Mouse (Mus musculus): ENCODE measurements around the gene Fbn1. TPM values are rescaled to one million over a fixed set of nuclear protein-coding genes. Genes with fewer than 3 reads are reported as not detected.

Gene Fbn1
- total RNA-seq, 1 experiment from 2014 or later, result 28.8 TPM

DNA sequence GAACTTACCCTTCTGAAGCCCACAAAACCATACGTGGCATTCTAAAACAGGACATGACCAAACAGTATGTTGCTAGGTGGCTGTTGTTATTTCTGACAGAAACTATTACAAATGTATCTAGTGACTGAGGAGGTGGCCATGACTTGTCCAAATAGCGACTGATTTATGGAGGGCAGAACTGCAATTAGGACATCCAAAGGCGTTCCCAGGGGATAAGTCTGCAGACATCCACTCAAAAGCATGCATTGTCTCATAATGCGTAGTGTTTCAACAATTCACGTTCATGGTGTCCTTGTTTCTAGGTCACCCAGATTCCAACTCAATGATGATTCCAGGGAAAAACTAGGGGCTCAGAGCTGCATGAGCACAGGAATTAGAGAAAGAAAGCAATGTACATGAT is 53.0 kb downstream of the Fbn1 start:
- peak; percentile 23 for DNase-seq

DNA sequence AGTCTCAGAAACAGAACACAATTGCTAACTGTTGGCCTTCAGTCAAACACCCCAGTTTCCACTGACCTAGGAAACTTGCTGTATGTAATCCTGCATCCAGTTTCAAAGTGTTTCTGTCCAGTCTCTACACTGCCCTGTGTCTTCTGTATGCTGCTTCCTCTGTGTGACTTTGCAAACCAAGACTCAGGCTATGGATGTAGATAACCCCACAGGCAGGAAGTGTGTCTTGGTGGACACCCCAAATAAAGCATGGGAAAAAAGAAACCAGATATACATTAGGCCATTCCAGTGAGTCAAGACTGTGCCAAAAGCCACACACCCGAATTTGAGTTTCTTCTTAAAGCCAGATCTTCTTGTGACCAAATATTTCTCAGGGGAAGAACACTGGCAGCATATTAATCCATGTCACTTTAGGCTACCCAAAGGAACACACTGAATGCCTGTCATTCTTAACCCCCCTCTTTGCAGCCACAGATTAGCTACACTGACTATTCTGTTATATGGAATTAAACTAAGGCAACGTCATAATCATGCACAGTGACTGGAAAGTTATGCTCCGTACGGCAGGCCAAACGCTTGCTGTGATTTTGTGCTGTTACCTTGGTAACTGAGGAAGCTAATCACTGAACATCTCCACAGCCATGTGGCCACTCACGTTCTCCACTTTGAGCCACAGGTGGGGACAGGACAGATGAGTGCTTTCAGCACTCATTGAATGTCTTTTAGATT is 55.3 kb downstream of the Fbn1 start:
- no peak for DNase-seq

DNA sequence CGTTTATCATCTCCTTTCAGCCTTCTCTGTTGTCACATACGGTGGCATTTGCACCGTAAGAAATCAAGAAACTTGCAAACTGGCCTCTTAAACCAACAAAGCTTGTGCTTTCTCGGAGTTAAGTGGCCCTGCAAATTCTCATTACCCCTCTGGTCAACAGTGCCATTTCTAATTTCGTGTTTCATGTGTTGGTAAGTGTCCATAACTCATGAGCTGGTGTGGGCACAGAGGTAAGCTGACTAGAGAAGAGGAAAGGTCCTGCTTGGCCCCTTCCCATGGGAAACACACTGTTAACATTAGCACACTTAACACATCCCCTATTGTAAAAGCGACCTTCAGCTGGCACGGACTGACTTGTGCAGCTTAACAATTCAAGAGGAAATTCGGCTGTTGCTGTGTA is 58.4 kb downstream of the Fbn1 start:
- DNase-seq, result no peak

DNA sequence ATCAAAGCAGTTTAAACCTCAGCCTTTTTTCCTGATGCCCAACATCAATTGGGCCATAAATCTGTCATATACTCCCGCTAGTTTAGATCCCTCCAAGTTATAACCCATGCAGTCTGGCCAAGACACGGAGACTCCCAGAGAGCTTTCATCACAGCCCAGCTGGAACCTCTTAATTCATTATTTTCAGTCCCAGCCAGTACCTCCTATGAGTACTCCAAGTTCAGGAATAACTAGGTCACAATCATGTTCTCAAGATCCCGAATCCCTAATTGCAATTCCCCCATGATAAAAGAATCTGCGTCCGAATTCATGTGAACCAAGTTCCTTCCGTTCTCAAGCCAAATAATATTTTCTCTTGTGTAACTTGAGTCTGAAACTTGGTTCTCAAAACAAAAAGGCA is 58.9 kb downstream of the Fbn1 start:
- no peak for DNase-seq

DNA sequence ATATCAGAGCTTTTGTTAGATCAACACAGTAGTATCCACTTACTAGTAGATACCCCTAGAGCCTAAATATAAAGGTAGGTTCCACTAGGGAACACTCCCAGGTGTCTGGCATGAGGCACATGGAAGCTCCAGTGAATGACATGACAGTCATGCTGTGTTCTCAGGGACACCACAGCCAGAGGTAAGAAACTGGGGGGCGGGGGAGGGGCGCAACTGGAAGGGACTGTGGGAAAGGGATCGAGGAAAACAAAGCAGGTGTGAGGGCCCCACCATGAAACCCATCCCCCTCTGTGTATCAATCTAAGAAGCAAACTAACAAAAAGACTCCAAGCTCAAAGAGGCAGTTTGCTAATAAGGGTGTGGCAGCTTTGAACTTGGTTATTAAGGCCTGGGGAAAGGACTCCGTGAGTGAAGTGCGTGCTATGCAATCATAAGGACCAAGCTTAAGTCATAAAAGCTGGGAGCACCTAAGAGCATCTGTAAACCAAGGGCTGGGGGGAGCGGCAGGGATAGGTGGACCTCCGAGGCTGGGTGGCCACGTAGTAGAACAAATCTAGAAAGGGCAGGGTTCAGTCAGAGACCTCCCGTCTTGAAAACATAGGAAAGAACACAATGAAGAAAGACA is 60.4 kb downstream of the Fbn1 start:
- DNase-seq, result no peak

DNA sequence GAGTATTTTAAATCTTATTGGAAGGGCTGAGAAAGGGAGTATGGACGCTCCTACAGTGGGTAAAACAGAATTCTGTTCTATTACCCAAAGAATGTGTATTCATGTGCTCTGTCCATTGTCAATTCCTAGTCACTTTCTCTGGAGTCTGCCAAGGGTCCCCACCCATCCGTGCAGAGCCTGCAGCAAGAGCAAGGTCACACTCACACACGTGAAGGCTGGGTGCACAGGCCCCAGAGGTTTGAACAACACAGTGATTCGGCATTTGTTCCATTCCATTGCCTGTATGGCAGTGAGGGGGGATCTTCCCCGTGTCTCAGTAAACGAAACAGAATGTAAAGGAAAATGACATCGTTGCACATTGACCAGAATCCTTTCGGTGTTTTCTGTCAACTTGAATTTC is 69.4 kb downstream of the Fbn1 start:
- DNase-seq, result no peak

DNA sequence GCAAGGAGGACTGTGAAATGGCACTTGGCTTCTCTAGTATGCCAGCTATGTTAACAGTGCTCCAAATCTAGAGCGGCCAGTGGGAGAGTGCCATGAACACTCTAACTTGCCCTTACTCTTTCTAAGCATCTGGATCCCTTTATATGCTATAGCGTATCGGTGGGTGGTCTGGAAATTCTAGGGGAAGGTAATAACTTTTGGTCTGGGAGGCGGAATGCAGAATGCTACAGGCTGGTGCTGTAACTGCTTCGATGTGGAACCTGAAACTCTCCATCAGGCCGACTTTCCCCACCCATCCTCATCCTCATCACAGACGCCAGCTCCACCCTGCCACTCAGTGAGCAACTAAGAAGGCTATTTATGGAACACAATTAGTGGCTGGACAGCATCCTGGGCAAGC is 71.6 kb downstream of the Fbn1 start:
- DNase-seq, result no peak

DNA sequence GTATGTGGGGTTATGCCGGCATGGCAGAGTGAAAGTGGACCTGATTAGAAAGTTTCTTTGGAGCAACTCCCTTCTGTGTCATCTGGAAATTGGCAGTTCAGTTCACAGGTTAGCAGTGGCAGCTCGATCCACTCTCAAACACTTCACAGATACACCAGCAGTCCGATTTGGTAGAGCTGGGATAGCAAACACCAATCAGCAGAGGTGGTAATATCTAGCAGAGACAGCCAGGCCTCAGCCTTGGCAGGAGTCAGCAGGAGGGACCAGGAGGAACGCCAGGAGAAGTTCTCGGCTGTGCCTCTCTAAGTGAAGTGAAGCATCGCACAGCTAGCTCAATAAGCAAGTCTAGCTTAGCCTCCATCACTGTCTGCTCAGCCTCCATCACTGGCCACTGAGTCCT is 74.3 kb downstream of the Fbn1 start:
- no peak for DNase-seq

DNA sequence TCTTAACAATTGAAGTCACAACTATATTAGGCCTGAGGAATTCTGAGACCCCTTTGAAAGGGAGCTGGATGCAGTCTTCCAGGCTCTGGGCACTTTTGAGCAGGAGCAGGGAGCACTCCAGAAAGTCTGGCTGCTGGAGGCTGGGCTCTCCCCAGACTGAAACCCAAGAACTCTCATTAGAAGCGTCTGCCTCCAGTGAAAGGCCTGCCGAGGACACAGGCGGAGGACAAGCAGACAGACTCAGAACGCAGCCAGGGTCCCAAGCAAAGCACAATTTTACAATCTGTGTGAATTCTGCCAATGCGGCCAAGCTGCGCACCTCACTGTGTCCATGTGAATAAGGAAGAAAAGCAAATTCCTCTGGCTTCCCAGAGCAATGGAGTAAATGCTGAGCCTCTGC is 76.3 kb downstream of the Fbn1 start:
- no peak for DNase-seq

DNA sequence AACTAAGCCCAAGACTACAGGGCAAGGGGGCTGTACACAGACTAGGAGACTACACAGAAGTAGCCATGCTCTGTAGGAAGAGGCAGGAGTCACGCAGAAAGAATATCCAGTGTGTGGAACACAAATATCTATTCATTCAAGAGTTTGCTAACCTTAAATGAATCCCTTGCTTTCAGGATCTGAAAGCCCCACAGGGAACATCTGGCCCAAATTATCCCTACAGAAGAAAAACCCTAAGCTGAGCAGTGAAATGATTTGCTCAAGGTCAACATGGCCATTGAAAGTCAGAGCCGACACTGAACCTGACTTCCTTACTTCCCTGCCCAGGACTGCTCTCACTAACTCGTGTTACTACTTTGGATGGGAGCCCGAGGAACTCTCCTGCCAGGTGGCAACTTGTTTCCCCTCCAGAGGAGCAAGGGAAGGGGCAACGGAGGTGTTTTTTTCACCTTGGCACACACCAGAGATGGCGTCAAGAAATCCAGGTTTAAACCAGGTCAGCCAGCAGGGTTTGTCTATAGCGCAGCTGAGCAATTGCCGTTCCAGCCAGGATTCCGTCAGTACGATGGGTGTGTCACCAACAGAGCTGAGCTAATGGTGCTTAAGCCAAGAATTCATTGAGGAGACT is 78.9 kb downstream of the Fbn1 start:
- DNase-seq, result no peak

DNA sequence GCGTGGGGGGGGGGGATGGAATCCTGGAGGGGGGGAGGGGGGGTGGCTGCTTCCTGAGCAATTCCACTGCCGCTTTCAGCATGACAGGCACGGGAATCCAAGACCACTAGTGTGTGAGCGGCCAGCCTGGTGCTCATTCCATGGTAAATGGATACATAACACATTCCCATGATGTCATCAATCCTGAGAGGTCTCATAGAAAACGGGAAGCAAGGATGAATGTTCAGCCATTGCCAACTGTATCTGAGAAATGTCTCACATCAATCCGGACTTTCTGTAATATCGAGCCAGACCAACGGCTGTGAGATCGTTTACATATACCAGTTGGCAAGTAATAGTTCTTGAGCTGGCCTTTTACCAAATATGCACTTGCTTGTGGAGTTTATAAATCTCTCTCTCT is 87.2 kb downstream of the Fbn1 start:
- DNase-seq, result no peak

DNA sequence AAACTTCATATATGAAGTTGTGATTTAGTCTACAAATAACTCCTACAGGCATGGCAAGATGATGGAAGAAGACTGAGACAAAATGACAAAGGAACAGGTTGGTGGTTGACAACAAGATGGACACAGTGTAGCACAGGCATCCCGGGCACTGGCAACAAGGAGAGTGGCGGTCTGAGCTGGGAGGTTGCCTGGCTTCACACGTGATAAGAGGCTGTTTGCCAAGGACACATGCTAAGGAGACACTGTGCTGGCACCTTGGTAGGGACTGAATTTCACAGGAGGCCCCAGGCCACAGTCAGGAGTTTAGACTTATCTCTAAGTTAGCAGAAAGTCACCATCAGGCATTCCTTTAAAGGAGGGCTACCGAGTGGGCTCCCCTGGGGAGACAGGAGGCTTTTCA is 88.1 kb downstream of the Fbn1 start:
- DNase-seq, result peak; percentile 20

DNA sequence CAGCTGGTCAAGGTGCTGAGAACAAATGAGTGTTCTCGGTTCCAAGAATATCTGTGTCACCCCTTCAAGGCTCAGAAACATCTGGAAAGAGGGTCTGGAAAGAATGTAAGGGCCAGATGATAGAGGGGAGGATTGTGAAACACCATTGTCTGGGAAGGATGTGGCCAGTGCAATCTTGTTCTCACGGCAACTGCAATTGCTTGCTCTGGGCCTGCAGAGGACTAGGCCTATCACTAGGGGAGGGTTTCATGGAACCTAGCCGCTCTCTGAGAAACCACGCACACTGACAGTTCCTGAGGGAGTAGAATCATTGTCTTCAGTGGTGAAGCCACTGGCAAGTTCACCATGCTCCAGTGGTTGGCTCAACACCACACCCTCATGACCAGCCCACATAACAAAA is 89.2 kb downstream of the Fbn1 start:
- no peak for DNase-seq

DNA sequence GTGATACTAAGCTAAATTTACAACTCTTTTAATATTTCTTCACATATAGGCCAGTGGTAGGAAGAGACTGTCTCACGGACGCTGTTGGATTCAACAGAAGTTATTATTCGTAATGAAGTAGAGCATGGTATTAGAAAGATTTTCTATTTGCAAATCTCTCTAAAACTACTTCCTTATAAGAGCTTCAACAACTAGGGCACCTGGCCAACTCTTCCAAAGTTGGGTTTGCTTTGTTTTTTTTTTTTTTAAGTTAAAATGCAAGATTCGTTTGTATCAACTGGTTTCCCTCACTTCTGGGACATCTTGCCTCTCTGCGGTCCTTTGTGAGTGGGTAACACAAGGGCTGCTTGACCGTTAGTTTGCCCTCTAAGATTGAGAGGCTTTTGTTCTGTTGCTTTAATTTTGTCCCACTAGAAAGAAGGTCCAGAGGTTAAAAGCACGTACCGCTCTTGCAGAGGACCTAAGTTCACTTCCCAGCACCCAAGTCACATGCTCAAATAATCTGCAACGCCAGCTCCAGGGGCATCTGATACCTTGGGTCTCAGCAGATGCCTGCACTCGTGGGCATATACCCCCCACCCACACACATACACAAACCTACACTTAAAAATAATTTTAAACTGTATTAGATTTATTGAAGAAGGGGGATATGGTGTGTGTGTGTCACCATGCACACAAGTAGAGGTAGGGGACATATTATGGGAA is 91.1 kb downstream of the Fbn1 start:
- no peak for DNase-seq

DNA sequence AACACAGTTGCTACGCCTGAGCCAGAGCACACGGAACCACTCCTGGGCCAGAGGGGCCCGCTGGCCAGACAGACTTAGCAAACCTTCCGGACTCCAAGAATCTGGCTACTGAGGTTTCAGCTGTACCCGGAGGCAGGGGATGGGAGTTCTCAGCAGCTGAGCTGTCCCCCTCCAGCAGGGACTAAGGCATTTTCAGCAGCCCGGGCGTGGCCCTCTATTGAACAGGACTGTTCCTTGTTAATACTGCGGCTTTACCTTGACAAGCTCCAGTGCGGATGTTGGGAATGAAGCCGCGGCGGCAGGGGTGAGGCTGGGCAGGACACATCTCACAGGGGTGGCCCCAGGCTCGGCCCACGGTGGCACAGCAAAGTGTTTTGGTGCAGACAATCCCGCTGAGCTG is 95.4 kb downstream of the Fbn1 start:
- no peak for DNase-seq

DNA sequence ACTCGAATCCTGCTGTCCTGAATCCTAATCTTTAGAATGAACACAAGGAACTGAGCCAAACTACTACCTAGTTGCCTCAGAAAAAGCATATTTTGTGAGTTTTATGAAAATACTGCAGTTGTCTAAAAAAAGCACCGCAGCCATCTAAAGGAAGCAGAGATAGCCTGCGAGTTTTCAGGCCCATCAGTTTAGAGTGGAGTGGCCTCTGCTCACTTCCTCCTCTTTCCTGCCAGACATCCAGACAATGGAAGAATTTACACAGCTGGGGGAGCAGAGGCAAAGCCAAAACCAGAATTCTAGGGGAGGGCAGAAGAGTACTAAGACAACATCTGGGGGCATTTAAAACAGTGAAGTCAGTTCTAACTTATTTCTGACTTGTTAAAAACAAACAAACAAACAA is 96.0 kb downstream of the Fbn1 start:
- no peak for DNase-seq

DNA sequence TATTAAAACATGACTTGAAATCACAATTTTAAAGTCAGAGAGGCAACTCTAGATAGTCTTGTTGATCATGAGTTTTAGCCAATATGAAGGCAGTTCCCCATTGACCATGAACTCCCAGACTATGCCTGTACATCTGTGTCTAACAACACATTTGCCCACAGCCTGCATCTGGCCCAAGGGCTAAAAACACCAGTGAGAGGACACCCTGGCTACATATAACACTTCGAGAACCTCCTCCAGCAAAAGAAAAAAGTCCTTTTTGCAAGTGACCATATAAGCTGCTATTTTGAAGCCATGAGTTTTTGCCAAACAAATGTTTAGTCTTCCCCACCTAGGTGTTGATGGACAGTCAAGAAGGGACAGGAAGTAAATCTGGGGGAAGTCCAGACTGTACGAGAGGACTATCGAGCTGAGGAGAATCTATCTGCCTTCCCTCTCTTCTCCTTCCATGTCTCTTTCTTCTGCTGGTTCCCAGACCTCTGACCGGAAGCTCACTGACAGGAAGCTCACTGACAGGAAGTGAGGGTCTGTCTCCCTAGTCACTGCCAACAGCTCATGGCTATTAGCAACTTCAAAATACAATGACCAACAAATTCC is 103.2 kb downstream of the Fbn1 start:
- DNase-seq, result no peak

DNA sequence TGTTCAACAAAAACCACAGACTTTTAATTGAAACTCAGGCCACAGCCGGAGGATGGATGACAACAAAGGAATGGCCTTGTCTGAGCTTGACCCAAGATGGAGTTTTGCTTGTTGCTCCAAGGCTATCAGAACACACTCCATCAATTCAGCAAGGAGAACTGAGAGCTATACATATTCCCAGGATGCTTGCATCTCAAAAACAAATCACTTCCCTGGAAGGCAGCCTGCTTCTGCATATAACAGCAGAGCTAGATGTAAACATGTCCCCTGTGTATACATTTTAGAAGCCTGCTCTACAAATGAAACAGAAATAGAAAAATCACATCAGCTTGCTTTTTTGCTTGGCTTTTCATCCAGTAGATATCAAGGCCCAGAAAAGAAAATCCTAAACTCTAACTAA is 105.5 kb downstream of the Fbn1 start:
- no peak for DNase-seq

DNA sequence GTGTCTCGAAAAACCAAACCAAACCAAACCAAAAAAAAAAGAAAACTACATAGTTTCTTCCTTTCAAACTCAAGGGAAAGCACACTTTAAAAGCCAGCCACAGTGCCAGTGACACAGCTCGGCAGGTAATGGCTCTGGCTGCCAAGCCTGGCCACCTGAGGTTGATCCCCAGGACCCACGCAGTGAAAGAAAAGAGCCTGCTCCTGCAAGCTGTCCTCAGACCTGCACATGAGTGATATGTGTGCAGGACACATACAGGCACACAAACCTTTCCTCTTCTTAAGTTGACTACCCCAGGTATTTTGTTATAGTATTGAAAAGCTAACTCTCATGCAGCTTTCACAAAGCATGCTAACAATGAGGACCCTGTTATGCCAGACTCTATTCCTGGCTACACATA is 107.7 kb downstream of the Fbn1 start:
- DNase-seq, result no peak

DNA sequence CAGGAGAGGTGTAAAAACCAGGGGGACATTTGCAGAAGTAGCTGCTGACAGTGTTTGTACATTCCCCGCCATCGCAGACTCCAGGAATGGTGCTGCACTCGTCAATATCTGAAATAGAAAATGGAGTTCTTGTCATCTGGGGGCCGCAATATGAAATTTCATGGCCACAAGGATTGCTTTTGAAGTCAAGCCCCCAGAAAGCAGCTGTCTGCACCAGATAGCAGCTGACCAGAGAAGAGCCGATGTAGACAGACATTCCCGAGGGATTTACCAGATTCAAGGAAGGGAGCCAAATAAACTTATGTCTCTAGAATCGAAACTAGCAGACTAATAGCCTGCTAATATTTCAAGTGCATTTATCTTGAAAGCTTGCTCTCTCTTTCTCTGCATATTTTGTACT is 110.0 kb downstream of the Fbn1 start:
- no peak for DNase-seq

DNA sequence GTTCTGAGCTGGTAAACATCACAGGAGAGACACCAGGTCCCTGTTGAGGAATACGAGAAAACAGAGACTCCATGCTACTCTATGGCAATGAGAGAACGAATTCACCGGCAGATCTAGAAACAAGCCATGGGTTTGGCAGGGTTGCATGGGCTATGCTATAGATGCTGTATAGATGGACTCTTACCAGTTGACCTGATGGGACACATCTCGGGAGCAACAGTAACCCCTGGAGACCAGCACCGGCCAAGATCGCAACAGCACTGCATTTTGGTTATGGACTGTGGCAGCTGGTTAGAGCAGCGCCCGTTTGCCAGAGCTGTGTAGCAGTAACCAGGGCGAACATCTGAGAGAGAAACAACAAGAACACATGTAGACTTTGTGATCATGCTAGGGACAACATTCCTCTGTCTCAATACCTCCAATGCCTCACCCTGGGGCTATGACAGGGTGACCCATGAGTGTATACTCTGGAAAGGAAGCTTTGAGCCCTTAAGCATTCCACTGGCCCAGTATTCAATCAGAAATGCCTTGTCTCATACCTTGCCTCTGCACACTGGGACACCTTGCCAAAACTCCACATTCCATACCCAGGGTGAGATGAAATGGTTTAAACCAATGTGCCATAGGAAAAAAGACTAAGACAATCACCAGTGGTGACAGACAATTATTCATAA is 113.2 kb downstream of the Fbn1 start:
- no peak for DNase-seq

DNA sequence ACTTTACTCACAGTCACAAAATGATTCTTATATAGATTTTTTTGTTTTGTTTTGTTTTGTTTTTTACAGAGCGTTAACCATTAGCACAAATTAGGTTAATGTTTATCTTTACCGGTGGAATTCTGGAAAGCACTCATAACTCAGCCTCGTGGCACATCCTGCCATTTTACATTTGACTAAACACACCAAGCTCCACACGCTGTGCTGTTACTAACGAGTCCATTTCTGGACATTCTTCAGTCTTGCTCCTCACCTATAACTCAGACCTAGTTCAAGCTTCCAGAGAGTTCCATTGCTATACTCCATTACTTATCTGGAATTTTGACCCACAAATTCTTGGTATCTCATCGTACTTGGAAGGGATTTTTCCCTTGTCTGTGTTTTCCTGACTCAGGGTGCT is 116.2 kb downstream of the Fbn1 start:
- DNase-seq, result no peak

Measured in adrenal gland, postnatal 25 days (tissue).